Mouse (Mus musculus) granulocyte monocyte progenitor cell, adult 5-6 weeks (primary cell): ENCODE measurements at regions not wholly inside any gene's neighbourhood (a gene's known extent, or its start where the extent isn't known, plus 50 kb on each side); places are given as distances from the start of the nearest gene placed in this dataset.

Experiments used
- ATAC-seq: replicated peaks from 2 replicates; pipeline ENCODE4 v1.8.0; 2016; ENCODE audit warnings: mild to moderate bottlenecking, moderate TSS enrichment, inconsistent platforms; ENCODE audit not compliant: poor library complexity, severe bottlenecking

- no peak for ATAC-seq
Observed at GRCm38 (mm10) chr5:106392213-106392612, 65.8 kb downstream of the Barhl2 start.

GRCm38 (mm10) chr5:106386621-106387020 is 71.3 kb downstream of the Barhl2 start:
- ATAC-seq: no peak

- no peak for ATAC-seq
Observed at GRCm38 (mm10) chr5:106385838-106386237, 72.1 kb downstream of the Barhl2 start.

- no peak for ATAC-seq
Observed at GRCm38 (mm10) chr5:106385219-106385618, 72.7 kb downstream of the Barhl2 start.

- no peak for ATAC-seq
Observed at GRCm38 (mm10) chr5:106384138-106384770, 73.7 kb downstream of the Barhl2 start.

GRCm38 (mm10) chr5:106381919-106382318 is 76.0 kb downstream of the Barhl2 start:
- no peak for ATAC-seq

GRCm38 (mm10) chr5:106380631-106381285 is 77.2 kb downstream of the Barhl2 start:
- ATAC-seq: no peak

GRCm38 (mm10) chr5:106376781-106377525 is 81.0 kb downstream of the Barhl2 start:
- ATAC-seq: no peak

GRCm38 (mm10) chr5:106367831-106368230 is 90.1 kb downstream of the Barhl2 start:
- ATAC-seq: no peak

- ATAC-seq: no peak
Observed at GRCm38 (mm10) chr5:106367312-106367711, 90.7 kb downstream of the Barhl2 start.

- ATAC-seq: no peak
Observed at GRCm38 (mm10) chr5:106366006-106366405, 92.0 kb downstream of the Barhl2 start.

- ATAC-seq: no peak
Observed at GRCm38 (mm10) chr5:106365094-106365493, 92.9 kb downstream of the Barhl2 start.

- no peak for ATAC-seq
Observed at GRCm38 (mm10) chr5:106351348-106351747, 106.6 kb downstream of the Barhl2 start.

- no peak for ATAC-seq
Observed at GRCm38 (mm10) chr5:106349851-106350515, 108.0 kb downstream of the Barhl2 start.

GRCm38 (mm10) chr5:106344308-106344707 is 113.7 kb downstream of the Barhl2 start:
- no peak for ATAC-seq

- no peak for ATAC-seq
Observed at GRCm38 (mm10) chr5:106343601-106344000, 114.4 kb downstream of the Barhl2 start.

GRCm38 (mm10) chr5:106341361-106341760 is 116.6 kb downstream of the Barhl2 start:
- no peak for ATAC-seq

- ATAC-seq: no peak
Observed at GRCm38 (mm10) chr5:106335639-106336038, 122.3 kb downstream of the Barhl2 start.

GRCm38 (mm10) chr5:106327592-106328150 is 130.3 kb downstream of the Barhl2 start:
- ATAC-seq: no peak

GRCm38 (mm10) chr5:106322574-106323215 is 135.3 kb downstream of the Barhl2 start:
- no peak for ATAC-seq
